Comparison of ENCODE assay signal across 10 mouse cellular contexts in genomic region chr8:121073174-121074107, GRCm38 (mm10). TPM values are rescaled to one million over a fixed set of nuclear protein-coding genes. Genes with fewer than 3 reads are reported as not detected.
DNase-seq lines count a peak whose midpoint lies in the region; ATAC-seq lines count a peak whose summit lies in the region.
"Had no signal": no experiment of that assay in that cellular context is flagged by ENCODE, and none has a peak within 500 bp of the region (broad histone marks: within the 10 kb centered on the region; RNA-seq: fewer than 3 reads in every experiment).

No protein-coding gene starts in this region.

- DNase-seq in midbrain, embryonic 10.5 days (ENCODE audit: low spot score): peak; percentile 51
- DNase-seq in liver, embryonic 13.5 days: no peak
- DNase-seq in thymus, postnatal 4 days: no peak
- DNase-seq in ovary, adult 18-20 months (ENCODE audit: low spot score): no peak
- DNase-seq in right cerebral cortex, adult 2 months (ENCODE audit: low spot score in 2 of 2): no peak
- DNase-seq: cerebellum, adult 9-10 months; thymus, adult 2 months had no signal

- no peak for ATAC-seq in forebrain, embryonic 12.5 days (ENCODE audit: low FRiP score)
- ATAC-seq in forebrain, embryonic 16.5 days: no peak
- ATAC-seq in midbrain, embryonic 16.5 days: no peak
- no peak for ATAC-seq in liver, embryonic 13.5 days (ENCODE audit: low read depth)

- WGBS in forebrain, embryonic 12.5 days: under 1% methylated on average over 48 of the region's 48 CpGs
- WGBS in forebrain, embryonic 16.5 days: under 1% methylated on average over 47 of the region's 48 CpGs
- under 1% methylated on average over 48 of the region's 48 CpGs for WGBS in midbrain, embryonic 10.5 days
- WGBS in midbrain, embryonic 16.5 days: 1% methylated on average over 48 of the region's 48 CpGs
- WGBS in liver, embryonic 13.5 days (ENCODE audit: insufficient replicate concordance): 3% methylated on average over 48 of the region's 48 CpGs

- H3K9ac ChIP-seq in forebrain, embryonic 12.5 days: no peak overlapping the region
- no peak overlapping the region for H3K9ac ChIP-seq in forebrain, embryonic 16.5 days (replicated peaks; ENCODE audit: low read depth, low read length)
- H3K9ac ChIP-seq in midbrain, embryonic 16.5 days (ENCODE audit: low read depth, low read length): no peak overlapping the region
- no peak overlapping the region for H3K9ac ChIP-seq in liver, embryonic 13.5 days

- no peak overlapping the region for H3K4me2 ChIP-seq in forebrain, embryonic 12.5 days
- no peak overlapping the region for H3K4me2 ChIP-seq in forebrain, embryonic 16.5 days (ENCODE audit: low read length)
- H3K4me2 ChIP-seq in midbrain, embryonic 16.5 days (ENCODE audit: low read length): no peak overlapping the region
- peak overlapping the region; percentile 32 for H3K4me2 ChIP-seq in liver, embryonic 13.5 days

- H3K36me3 ChIP-seq in forebrain, embryonic 12.5 days (replicated peaks): no peaks in the 10 kb centered on the region
- no peaks in the 10 kb centered on the region for H3K36me3 ChIP-seq in forebrain, embryonic 16.5 days (ENCODE audit: control insufficient read depth, insufficient read depth)
- no peaks in the 10 kb centered on the region for H3K36me3 ChIP-seq in midbrain, embryonic 10.5 days
- no peaks in the 10 kb centered on the region for H3K36me3 ChIP-seq in midbrain, embryonic 16.5 days (ENCODE audit: control insufficient read depth, insufficient read depth, low read length)
- no peaks in the 10 kb centered on the region for H3K36me3 ChIP-seq in liver, embryonic 13.5 days

- H3K4me1 ChIP-seq in forebrain, embryonic 12.5 days: peaks cover 12% of the 10 kb centered on the region
- no peaks in the 10 kb centered on the region for H3K4me1 ChIP-seq in forebrain, embryonic 16.5 days (replicated peaks; ENCODE audit: control insufficient read depth, insufficient read depth, low read length)
- H3K4me1 ChIP-seq in midbrain, embryonic 10.5 days: peaks cover 29% of the 10 kb centered on the region
- H3K4me1 ChIP-seq in midbrain, embryonic 16.5 days (ENCODE audit: control insufficient read depth, insufficient read depth, low read length): no peaks in the 10 kb centered on the region
- H3K4me1 ChIP-seq in liver, embryonic 13.5 days (replicated peaks): no peaks in the 10 kb centered on the region

- H3K4me3 ChIP-seq in forebrain, embryonic 12.5 days (replicated peaks): peak overlapping the region; percentile 17; the same call in 1 of the 2 replicates
- H3K4me3 ChIP-seq in forebrain, embryonic 16.5 days (replicated peaks; ENCODE audit: low read length): no peak overlapping the region
- peak overlapping the region; percentile 29 for H3K4me3 ChIP-seq in midbrain, embryonic 10.5 days
- H3K4me3 ChIP-seq in midbrain, embryonic 16.5 days (ENCODE audit: low read depth, low read length): no peak overlapping the region
- peak overlapping the region; percentile 18 for H3K4me3 ChIP-seq in liver, embryonic 13.5 days (replicated peaks)

- no peak overlapping the region for H3K27ac ChIP-seq in forebrain, embryonic 12.5 days
- no peak overlapping the region for H3K27ac ChIP-seq in forebrain, embryonic 16.5 days (ENCODE audit: low read length)
- no peak overlapping the region for H3K27ac ChIP-seq in midbrain, embryonic 10.5 days (replicated peaks)
- no peak overlapping the region for H3K27ac ChIP-seq in midbrain, embryonic 16.5 days (ENCODE audit: low read length)
- H3K27ac ChIP-seq in liver, embryonic 13.5 days: no peak overlapping the region

- no peaks in the 10 kb centered on the region for H3K9me3 ChIP-seq in forebrain, embryonic 12.5 days
- H3K9me3 ChIP-seq in forebrain, embryonic 16.5 days (ENCODE audit: control insufficient read depth, low read length): 0 out of 2 replicates have a peak, but pooled peaks cover 2% of the 10 kb centered on the region
- H3K9me3 ChIP-seq in midbrain, embryonic 10.5 days (replicated peaks): no peaks in the 10 kb centered on the region
- H3K9me3 ChIP-seq in midbrain, embryonic 16.5 days (replicated peaks; ENCODE audit: control insufficient read depth, low read length, poor library complexity, severe bottlenecking): no peaks in the 10 kb centered on the region
- no peaks in the 10 kb centered on the region for H3K9me3 ChIP-seq in liver, embryonic 13.5 days (replicated peaks)

- H3K27me3 ChIP-seq in forebrain, embryonic 12.5 days: peaks cover 100% of the 10 kb centered on the region
- H3K27me3 ChIP-seq in forebrain, embryonic 16.5 days (replicated peaks; ENCODE audit: control insufficient read depth, insufficient read depth, low read length): peaks cover 87% of the 10 kb centered on the region
- peaks cover 100% of the 10 kb centered on the region for H3K27me3 ChIP-seq in midbrain, embryonic 10.5 days (ENCODE audit: low read depth, poor library complexity, severe bottlenecking)
- peaks cover 61% of the 10 kb centered on the region for H3K27me3 ChIP-seq in midbrain, embryonic 16.5 days (ENCODE audit: control insufficient read depth, insufficient read depth, low read depth, low read length)
- H3K27me3 ChIP-seq in liver, embryonic 13.5 days: peaks cover 98% of the 10 kb centered on the region

RNA-seq across cellular contexts. Expression of gene Foxf1, which starts 10.7 kb away (rescaled TPM):
- polyA plus RNA-seq in forebrain, embryonic 12.5 days (2016; fragmentation: Nextera tagmentation; extraction: Ambion mirVana): 0.08 and 1.0 TPM in 2 replicates
- polyA plus RNA-seq in forebrain, embryonic 16.5 days (2015; fragmentation: Nextera tagmentation; extraction: Ambion mirVana): 0.91 and 1.1 TPM in 2 replicates
- 0.17 and 1.1 TPM in 2 replicates for polyA plus RNA-seq in midbrain, embryonic 10.5 days (2016; fragmentation: Nextera tagmentation; extraction: Ambion mirVana)
- polyA plus RNA-seq in midbrain, embryonic 16.5 days (2015; fragmentation: Nextera tagmentation; extraction: Ambion mirVana): 0.91 and 1.1 TPM in 2 replicates
- polyA plus RNA-seq in liver, embryonic 13.5 days (2015; fragmentation: Nextera tagmentation; extraction: Ambion mirVana): 5.6 and 5.9 TPM in 2 replicates

RNA-seq across cellular contexts. Expression of gene Mthfsd, which starts 34.8 kb away (rescaled TPM):
- polyA plus RNA-seq in forebrain, embryonic 12.5 days (2016; fragmentation: Nextera tagmentation; extraction: Ambion mirVana): 55.0 and 60.2 TPM in 2 replicates
- polyA plus RNA-seq in forebrain, embryonic 16.5 days (2015; fragmentation: Nextera tagmentation; extraction: Ambion mirVana): 51.8 and 60.0 TPM in 2 replicates
- polyA plus RNA-seq in midbrain, embryonic 10.5 days (2016; fragmentation: Nextera tagmentation; extraction: Ambion mirVana): 66.3 and 66.8 TPM in 2 replicates
- polyA plus RNA-seq in midbrain, embryonic 16.5 days (2015; fragmentation: Nextera tagmentation; extraction: Ambion mirVana): 52.3 and 53.0 TPM in 2 replicates
- 25.6 and 26.9 TPM in 2 replicates for polyA plus RNA-seq in liver, embryonic 13.5 days (2015; fragmentation: Nextera tagmentation; extraction: Ambion mirVana)

RNA-seq across cellular contexts. Expression of gene Foxc2, which starts 42.5 kb away (rescaled TPM):
- 3.3 and 4.6 TPM in 2 replicates for polyA plus RNA-seq in forebrain, embryonic 12.5 days (2016; fragmentation: Nextera tagmentation; extraction: Ambion mirVana)
- polyA plus RNA-seq in forebrain, embryonic 16.5 days (2015; fragmentation: Nextera tagmentation; extraction: Ambion mirVana): 1.7 and 2.5 TPM in 2 replicates
- 5.1 and 6.1 TPM in 2 replicates for polyA plus RNA-seq in midbrain, embryonic 10.5 days (2016; fragmentation: Nextera tagmentation; extraction: Ambion mirVana)
- polyA plus RNA-seq in midbrain, embryonic 16.5 days (2015; fragmentation: Nextera tagmentation; extraction: Ambion mirVana): 1.7 and 2.0 TPM in 2 replicates
- polyA plus RNA-seq in liver, embryonic 13.5 days (2015; fragmentation: Nextera tagmentation; extraction: Ambion mirVana): 0.14 and 0.22 TPM in 2 replicates

RNA-seq across cellular contexts. Expression of gene Foxl1, which starts 54.3 kb away (rescaled TPM):
- polyA plus RNA-seq in forebrain, embryonic 12.5 days (2016; fragmentation: Nextera tagmentation; extraction: Ambion mirVana): 0.18 and 0.36 TPM in 2 replicates
- polyA plus RNA-seq in forebrain, embryonic 16.5 days (2015; fragmentation: Nextera tagmentation; extraction: Ambion mirVana): 0.15 TPM in 1 of 2 replicates, not detected in the other
- 1.1 TPM in 2 replicates for polyA plus RNA-seq in midbrain, embryonic 10.5 days (2016; fragmentation: Nextera tagmentation; extraction: Ambion mirVana)
- polyA plus RNA-seq in midbrain, embryonic 16.5 days (2015; fragmentation: Nextera tagmentation; extraction: Ambion mirVana): 0.06 TPM in 1 of 2 replicates, not detected in the other
- 0.13 and 0.14 TPM in 2 replicates for polyA plus RNA-seq in liver, embryonic 13.5 days (2015; fragmentation: Nextera tagmentation; extraction: Ambion mirVana)

Comparison
In these comparisons a context has a peak if more than half of its experiments do, and no peak if none do; other contexts are left out.
1. H3K4me3 ChIP-seq: peak in forebrain, embryonic 12.5 days (single experiment), midbrain, embryonic 10.5 days (single experiment) and liver, embryonic 13.5 days (single experiment); none in forebrain, embryonic 16.5 days (single experiment) and midbrain, embryonic 16.5 days (single experiment).